Mouse (Mus musculus) CH12.LX (cell line): ENCODE measurements around the gene Hpn. TPM values are rescaled to one million over a fixed set of nuclear protein-coding genes. Genes with fewer than 3 reads are reported as not detected.

Experiments used
- DNase-seq: peaks from one replicate; pipeline ENCODE4 v3.0.0-alpha.2; 2013; ENCODE audit errors: extremely low read depth
- H3K27ac ChIP-seq: 2 replicates; pipeline ENCODE4 v1.5.1; 2012; ENCODE audit warnings: low read depth, mild to moderate bottlenecking, control low read depth, moderate library complexity; ENCODE audit not compliant: insufficient read depth
- H3K27me3 ChIP-seq: replicated peaks from 2 replicates; pipeline ENCODE3; 2012; ENCODE audit warnings: inconsistent platforms
- H3K36me3 ChIP-seq, 2 experiments: replicated peaks in 1 of 2; 2 replicates each; pipeline versions ENCODE3 to v1.6.1; 2012; ENCODE audit warnings: inconsistent platforms in 1 of 2, low read length in 1 of 2, mild to moderate bottlenecking in 1 of 2, mixed read lengths in 1 of 2, moderate library complexity in 1 of 2; ENCODE audit not compliant: control insufficient read depth in 1 of 2, insufficient read depth in 1 of 2
- H3K4me1 ChIP-seq, 2 experiments: 2 replicates each; pipeline ENCODE4 v1.6.1; 2012; ENCODE audit warnings: inconsistent platforms in 1 of 2, moderate library complexity in 1 of 2; ENCODE audit not compliant: insufficient read depth in 2 of 2, control insufficient read depth in 1 of 2
- H3K4me2 ChIP-seq: 2 replicates; pipeline ENCODE4 v1.6.1; 2012; ENCODE audit warnings: low read depth, mild to moderate bottlenecking, control low read depth; ENCODE audit not compliant: poor library complexity, insufficient read depth, severe bottlenecking
- H3K4me3 ChIP-seq, 3 experiments: fragments of 150-350 bp in 1 of 3; sonication (generic) in 1 of 3; replicated peaks in 1 of 3; 2 replicates each; pipeline versions ENCODE3 to v1.5.1; 2011 to 2012; ENCODE audit warnings: low read depth in 2 of 3, low read length in 2 of 3, mild to moderate bottlenecking in 2 of 3, moderate library complexity in 2 of 3, control low read depth in 1 of 3, improper control_type of control experiment in 1 of 3, inconsistent platforms in 1 of 3, mixed read lengths in 1 of 3; ENCODE audit not compliant: poor library complexity in 1 of 3
- H3K79me2 ChIP-seq: replicated peaks from 2 replicates; pipeline ENCODE4 v1.6.1; 2012; ENCODE audit warnings: mild to moderate bottlenecking, moderate library complexity; ENCODE audit not compliant: control insufficient read depth, poor library complexity, insufficient read depth, severe bottlenecking; ENCODE audit errors: extremely low read depth
- H3K9ac ChIP-seq: 2 replicates; pipeline ENCODE4 v1.6.1; 2012; ENCODE audit warnings: low read depth, mild to moderate bottlenecking, control low read depth, moderate library complexity; ENCODE audit not compliant: insufficient read depth
- H3K9me3 ChIP-seq: replicated peaks from 2 replicates; pipeline ENCODE3; 2012; ENCODE audit warnings: low read length, inconsistent platforms, mixed read lengths
- CHD1 ChIP-seq: IDR thresholded peaks from 2 replicates; pipeline ENCODE4 v1.6.1; 2012; ENCODE audit warnings: low read depth, low read length, improper control_type of control experiment, inconsistent platforms
- CHD2 ChIP-seq: IDR thresholded peaks from 2 replicates; pipeline ENCODE4 v1.6.1; 2011; ENCODE audit warnings: low read length, improper control_type of control experiment
- EP300 ChIP-seq: IDR thresholded peaks from 2 replicates; pipeline ENCODE4 v1.6.1; 2011; ENCODE audit warnings: low read length, improper control_type of control experiment
- ETS1 ChIP-seq: conservative IDR thresholded peaks from 2 replicates; pipeline ENCODE4 v1.6.1; 2012; ENCODE audit warnings: low read depth, mild to moderate bottlenecking, inconsistent platforms, low read length, improper control_type of control experiment, moderate library complexity
- GABPA ChIP-seq: IDR thresholded peaks from 2 replicates; pipeline ENCODE4 v1.6.1; 2012; ENCODE audit warnings: low read depth, low read length, improper control_type of control experiment, inconsistent platforms; ENCODE audit not compliant: insufficient replicate concordance
- HCFC1 ChIP-seq: IDR thresholded peaks from 2 replicates; pipeline ENCODE4 v1.6.1; 2012; ENCODE audit warnings: low read depth, mild to moderate bottlenecking, inconsistent platforms, low read length, improper control_type of control experiment
- IRF4 ChIP-seq: IDR thresholded peaks from 2 replicates; pipeline ENCODE4 v1.6.1; 2014; ENCODE audit warnings: low read depth, mild to moderate bottlenecking, inconsistent platforms, low read length, improper control_type of control experiment
- JUND ChIP-seq: conservative IDR thresholded peaks from 2 replicates; pipeline ENCODE4 v1.6.1; 2011; ENCODE audit warnings: low read depth, low read length, improper control_type of control experiment
- KAT2A ChIP-seq: IDR thresholded peaks from 2 replicates; pipeline ENCODE4 v1.6.1; 2012; ENCODE audit warnings: low read length, improper control_type of control experiment, inconsistent platforms; ENCODE audit not compliant: insufficient replicate concordance
- MAFK ChIP-seq: IDR thresholded peaks from 2 replicates; pipeline ENCODE4 v1.6.1; 2011; ENCODE audit warnings: low read length, improper control_type of control experiment; ENCODE audit not compliant: insufficient replicate concordance
- MAX ChIP-seq: IDR thresholded peaks from 2 replicates; pipeline ENCODE4 v1.6.1; 2011; ENCODE audit warnings: low read length, improper control_type of control experiment
- MAZ ChIP-seq: IDR thresholded peaks from 2 replicates; pipeline ENCODE4 v1.6.1; 2012; ENCODE audit warnings: low read depth, mild to moderate bottlenecking, inconsistent platforms, low read length, improper control_type of control experiment, moderate library complexity
- MEF2A ChIP-seq: IDR thresholded peaks from 2 replicates; pipeline ENCODE4 v1.6.1; 2014; ENCODE audit warnings: low read depth, mild to moderate bottlenecking, inconsistent platforms, low read length, improper control_type of control experiment, borderline replicate concordance
- MXI1 ChIP-seq: IDR thresholded peaks from 2 replicates; pipeline ENCODE4 v1.6.1; 2011; ENCODE audit warnings: mild to moderate bottlenecking, low read depth, low read length, improper control_type of control experiment
- NELFE ChIP-seq: IDR thresholded peaks from 2 replicates; pipeline ENCODE4 v1.6.1; 2011; ENCODE audit warnings: low read depth, low read length, improper control_type of control experiment
- NRF1 ChIP-seq: IDR thresholded peaks from 2 replicates; pipeline ENCODE4 v1.6.1; 2014; ENCODE audit warnings: low read depth, mild to moderate bottlenecking, inconsistent platforms, low read length, improper control_type of control experiment, moderate library complexity
- POLR2A ChIP-seq: IDR thresholded peaks from 2 replicates; pipeline ENCODE4 v1.6.1; 2011; ENCODE audit warnings: low read depth, mild to moderate bottlenecking, improper control_type of control experiment, low read length
- RAD21 ChIP-seq: IDR thresholded peaks from 2 replicates; pipeline ENCODE4 v1.6.1; 2011; ENCODE audit warnings: low read depth, mild to moderate bottlenecking, low read length, improper control_type of control experiment, moderate library complexity
- SIN3A ChIP-seq: IDR thresholded peaks from 2 replicates; pipeline ENCODE4 v1.6.1; 2012; ENCODE audit warnings: low read length, improper control_type of control experiment, inconsistent platforms
- SMC3 ChIP-seq: IDR thresholded peaks from 2 replicates; pipeline ENCODE4 v1.6.1; 2011; ENCODE audit warnings: low read depth, low read length, improper control_type of control experiment
- TBP ChIP-seq: conservative IDR thresholded peaks from 2 replicates; pipeline ENCODE4 v1.6.1; 2011; ENCODE audit warnings: low read depth, low read length, improper control_type of control experiment
- TCF12 ChIP-seq: IDR thresholded peaks from 2 replicates; pipeline ENCODE4 v1.6.1; 2014; ENCODE audit warnings: low read depth, mild to moderate bottlenecking, inconsistent platforms, low read length, improper control_type of control experiment
- UBTF ChIP-seq: IDR thresholded peaks from 2 replicates; pipeline ENCODE4 v1.6.1; 2012; ENCODE audit warnings: low read depth, mild to moderate bottlenecking, inconsistent platforms, low read length, improper control_type of control experiment, moderate library complexity
- USF1 ChIP-seq: IDR thresholded peaks from 2 replicates; pipeline ENCODE4 v1.6.1; 2014; ENCODE audit warnings: low read depth, mild to moderate bottlenecking, inconsistent platforms, low read length, improper control_type of control experiment
- ZC3H11A ChIP-seq: IDR thresholded peaks from 2 replicates; pipeline ENCODE4 v1.6.1; 2012; ENCODE audit warnings: low read depth, mild to moderate bottlenecking, inconsistent platforms, low read length, improper control_type of control experiment
- ZKSCAN1 ChIP-seq: IDR thresholded peaks from 2 replicates; pipeline ENCODE4 v1.6.1; 2012; ENCODE audit warnings: low read depth, inconsistent platforms, low read length, improper control_type of control experiment, borderline replicate concordance
- ZMIZ1 ChIP-seq: IDR thresholded peaks from 2 replicates; pipeline ENCODE4 v1.6.1; 2012; ENCODE audit warnings: low read depth, mild to moderate bottlenecking, inconsistent platforms, low read length, improper control_type of control experiment
- dilution Hi-C: fragments of 300-500 bp; cut with MboI; formaldehyde crosslinking; loops from 2 replicates; pipeline ENCODE4 v1.14.3; 2020; ENCODE audit warnings: low sequenced_read_pairs; ENCODE audit not compliant: extremely low pct_unique_long_range_greater_than_20kb, extremely low pct_ligation_motif_present
- in situ Hi-C: fragments of 300-500 bp; cut with MboI; formaldehyde crosslinking; loops from 3 replicates; pipeline ENCODE4 v1.14.3; 2019; ENCODE audit warnings: low sequenced_read_pairs, low pct_ligation_motif_present, low pct_unique_long_range_greater_than_20kb, mixed read lengths
- polyA plus RNA-seq: library from polyadenylated mRNA; unstranded; fragments of >175 nt; gene quantifications from 2 replicates; pipeline ENCODE4 v1.2.1, GENCODE M21; 2012; ENCODE audit warnings: low read depth; ENCODE audit not compliant: insufficient read length
- total RNA-seq, 2 experiments: library from RNA; depleted of rRNA; stranded (reverse); fragments of 300-350 nt in 1 of 2; fragments of >200 nt in 1 of 2; gene quantifications; 2 replicates each; pipeline ENCODE4 v1.2.3; 2012 to 2014

Gene Hpn
- total and polyA plus RNA-seq, 3 experiments, result 3.0 to 16.7 (median 8.7) TPM

DNA sequence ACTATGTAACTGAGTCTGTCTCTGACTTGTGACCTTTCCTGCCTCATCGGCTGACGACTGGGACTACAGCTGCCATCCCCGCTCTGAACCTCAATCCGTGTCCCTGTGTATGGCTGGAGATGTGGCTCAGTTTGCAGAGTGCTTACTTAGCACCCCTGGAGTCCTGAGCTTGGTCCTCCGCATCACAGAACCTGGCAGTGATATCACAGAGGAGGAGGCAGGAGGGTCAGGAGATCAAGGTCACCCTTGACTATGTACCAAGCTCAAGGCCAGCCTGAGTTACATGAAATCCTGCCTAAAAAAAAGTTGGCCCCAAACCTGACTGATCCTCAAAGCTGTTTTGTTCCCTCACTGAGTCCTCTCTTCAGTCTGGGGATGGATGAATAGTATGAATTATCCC lies 57.4 kb downstream of the Hpn start:
- TF ChIP-seq MAX (no peak), ETS1 (no peak), SIN3A (no peak), MAFK (no peak), MAZ (no peak), NELFE (no peak), TBP (no peak), SMC3 (no peak), ZMIZ1 (no peak), UBTF (no peak), TCF12 (no peak), JUND (no peak), IRF4 (no peak), POLR2A (no peak)
- DNase-seq, result no peak
- dilution Hi-C loops (no loop called here), in situ Hi-C loops (no loop called here)
- Histone ChIP-seq H3K27ac (no peak overlapping the region), H3K36me3 (no peaks in the 10 kb centered on the region), H3K4me1 (peaks cover 5 to 8% of the 10 kb centered on the region in 2 experiments; a peak in 3 of 4 replicates), H3K4me3 (no peak overlapping the region), H3K79me2 (no peaks in the 10 kb centered on the region), H3K9me3 (no peaks in the 10 kb centered on the region), H3K27me3 (peaks cover 41% of the 10 kb centered on the region), H3K9ac (no peak overlapping the region), H3K4me2 (no peak overlapping the region)

GRCm38 (mm10) chr7:31057071-31057470 lies 58.0 kb downstream of the Hpn start, which contains the start of gene Fxyd1:
Fxyd1 (minus strand) TSS chr7:31057199.
- DNase-seq, result no peak
- dilution Hi-C loops (no loop called here), in situ Hi-C loops (no loop called here)
- H3K4me3 ChIP-seq, result no peak within 1 kb of the TSS
- H3K27me3 ChIP-seq, result peaks cover 46% of the 10 kb centered on the region
- H3K36me3 ChIP-seq, result no peaks in the 10 kb centered on the region
- TF ChIP-seq ZMIZ1, result no peak
- no peak for TF ChIP-seq CHD2
- no peak for TF ChIP-seq USF1
- no peaks in the 10 kb centered on the region for H3K9me3 ChIP-seq
- no peak within 1 kb of the TSS for H3K4me2 ChIP-seq
- no peak within 1 kb of the TSS for H3K9ac ChIP-seq
- no peaks in the 10 kb centered on the region for H3K79me2 ChIP-seq
- H3K27ac ChIP-seq, result no peak within 1 kb of the TSS
- H3K4me1 ChIP-seq, result peaks cover 11 to 15% of the 10 kb centered on the region in 2 experiments

DNA sequence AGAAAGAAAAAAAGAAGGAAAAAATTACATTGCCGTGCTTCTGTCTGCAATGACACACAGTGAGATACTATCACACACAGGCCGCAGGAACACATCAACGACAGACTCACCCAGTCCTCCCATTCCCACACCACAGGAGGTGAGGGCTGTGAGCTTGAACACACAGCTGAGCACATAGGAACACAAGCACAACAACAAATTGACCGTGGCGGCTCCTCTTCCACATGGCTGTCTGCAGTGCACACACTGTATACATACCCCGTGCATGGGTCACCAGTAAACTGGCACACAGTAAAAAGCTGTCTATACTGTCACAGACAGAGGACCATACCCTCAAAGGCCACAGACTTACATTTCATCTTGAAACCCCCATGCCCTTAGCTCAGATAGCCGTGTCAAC lies 58.6 kb downstream of the Hpn start:
- no peak for DNase-seq
- Histone ChIP-seq H3K4me3 (no peak overlapping the region), H3K4me2 (no peak overlapping the region), H3K27me3 (peaks cover 52% of the 10 kb centered on the region), H3K9ac (no peak overlapping the region), H3K4me1 (peaks cover 11 to 21% of the 10 kb centered on the region in 2 experiments), H3K36me3 (no peaks in the 10 kb centered on the region), H3K9me3 (no peaks in the 10 kb centered on the region), H3K79me2 (no peaks in the 10 kb centered on the region), H3K27ac (no peak overlapping the region)
- no peak for TF ChIP-seq GABPA
- no peak for TF ChIP-seq MAX
- TF ChIP-seq CHD1, result no peak
- no peak for TF ChIP-seq USF1
- TF ChIP-seq KAT2A, result no peak
- TF ChIP-seq NRF1, result no peak
- TF ChIP-seq NELFE, result no peak
- no peak for TF ChIP-seq ZMIZ1
- TF ChIP-seq MEF2A, result no peak
- TF ChIP-seq MXI1, result no peak
- no peak for TF ChIP-seq EP300
- no peak for TF ChIP-seq IRF4
- TF ChIP-seq TBP, result no peak
- no peak for TF ChIP-seq SIN3A
- TF ChIP-seq RAD21, result no peak
- no peak for TF ChIP-seq ZC3H11A
- no peak for TF ChIP-seq ZKSCAN1
- no peak for TF ChIP-seq HCFC1
- in situ Hi-C loops, result no loop called here
- dilution Hi-C loops, result no loop called here
